Mouse (Mus musculus): ENCODE results near the gene Gm11634.
"Not testable (repeated sequence)": the region's sequence is repeated elsewhere in the genome, so short reads cannot be mapped to it uniquely, and the experiment has no call there.

GRCm38 (mm10) chr11:101640857-101641709 is 42.0 kb upstream of the Gm11634 start:
- not testable (repeated sequence) for TF ChIP-seq IRF4 (IDR thresholded peaks at IDR 0.05; ENCODE audit: low read depth, low read length); NRF1 (IDR thresholded peaks at IDR 0.05; ENCODE audit: low read depth, low read length); CTCF (conservative IDR thresholded peaks at IDR 0.05 in 1 of 2, IDR thresholded peaks at IDR 0.05 in 1 of 2; ENCODE audit: low read depth in 2 of 2, low read length in 2 of 2); ETS1 (conservative IDR thresholded peaks at IDR 0.05; ENCODE audit: low read depth, low read length); EP300 (IDR thresholded peaks at IDR 0.05; ENCODE audit: low read length); GABPA (IDR thresholded peaks at IDR 0.05; ENCODE audit: insufficient replicate concordance, low read depth, low read length); CHD1 (IDR thresholded peaks at IDR 0.05; ENCODE audit: low read depth, low read length); MAFK (IDR thresholded peaks at IDR 0.05; ENCODE audit: insufficient replicate concordance, low read length)
- TF ChIP-seq POLR2A (IDR thresholded peaks at IDR 0.05; ENCODE audit: low read depth, low read length) (peak; percentile 42; the same call in 1 of the 2 replicates), HCFC1 (IDR thresholded peaks at IDR 0.05; ENCODE audit: low read depth, low read length) (0 out of 2 replicates have a peak, but pooled peaks have one; percentile 43), ZNF384 (IDR thresholded peaks at IDR 0.05; ENCODE audit: low read depth, low read length) (0 out of 2 replicates have a peak, but pooled peaks have one; percentile 3), SIN3A (IDR thresholded peaks at IDR 0.05; ENCODE audit: low read length) (0 out of 2 replicates have a peak, but pooled peaks have one; percentile 10)
